Mouse (Mus musculus) hindbrain, embryonic 11.5 days (tissue): ENCODE data around the gene Batf. TPM values are rescaled to one million over a fixed set of nuclear protein-coding genes. Genes with fewer than 3 reads are reported as not detected.
A peak's percentile ranks its signal among the peaks of the same experiment; 100 is the strongest.

Source experiments
- ATAC-seq: fragments of 200-750 bp; cut with Nextera tagmentation; 2 replicates; pipeline ENCODE4 v1.8.0; 2017; ENCODE audit warnings: mild to moderate bottlenecking, moderate TSS enrichment, moderate library complexity; ENCODE audit not compliant: low FRiP score
- DNase-seq: peaks from one replicate; pipeline ENCODE4 v3.0.0-alpha.2; 2015; ENCODE audit warnings: low spot score
- H3K27ac ChIP-seq: fragments of 300-500 bp; sonication (generic); 2 replicates; pipeline ENCODE4 v1.5.1; 2014; ENCODE audit warnings: mild to moderate bottlenecking, low read depth, low read length
- H3K27me3 ChIP-seq: fragments of 300-500 bp; sonication (generic); 2 replicates; pipeline ENCODE4 v1.6.1; 2014; ENCODE audit warnings: mild to moderate bottlenecking, low read length, moderate library complexity, mixed read lengths; ENCODE audit not compliant: control insufficient read depth, insufficient read depth
- H3K36me3 ChIP-seq: fragments of 300-500 bp; sonication (generic); 2 replicates; pipeline ENCODE4 v1.6.1; 2014; ENCODE audit warnings: mild to moderate bottlenecking, low read length, moderate library complexity, mixed read lengths; ENCODE audit not compliant: control insufficient read depth, insufficient read depth
- H3K4me1 ChIP-seq: fragments of 300-500 bp; sonication (generic); replicated peaks from 2 replicates; pipeline ENCODE4 v1.6.1; 2014; ENCODE audit warnings: low read length, mixed read lengths; ENCODE audit not compliant: control insufficient read depth, insufficient read depth
- H3K4me2 ChIP-seq: fragments of 300-500 bp; sonication (generic); replicated peaks from 2 replicates; pipeline ENCODE4 v1.6.1; 2014; ENCODE audit warnings: mild to moderate bottlenecking, low read depth, low read length
- H3K4me3 ChIP-seq: fragments of 300-500 bp; sonication (generic); 2 replicates; pipeline ENCODE4 v1.5.1; 2014; ENCODE audit warnings: low read depth, low read length
- H3K9ac ChIP-seq: fragments of 300-500 bp; sonication (generic); 2 replicates; pipeline ENCODE4 v1.6.1; 2014; ENCODE audit warnings: low read depth, low read length
- H3K9me3 ChIP-seq: fragments of 300-500 bp; sonication (generic); 2 replicates; pipeline ENCODE4 v1.6.1; 2016; ENCODE audit warnings: low read length; ENCODE audit not compliant: control insufficient read depth
- WGBS: fragments of 180-500 bp; shearing (Covaris S2); extraction: QIAGEN DNeasy Blood & Tissue Kit; methylation state at CpG from one replicate; pipeline ENCODE4 v1.1.7; 2014; 5-methylcytosine and 5-hydroxymethylcytosine counted together
- polyA plus RNA-seq: library from polyadenylated mRNA; unstranded; fragments of >200 nt; fragmentation: Nextera tagmentation; extraction: Ambion mirVana; gene quantifications from 2 replicates; pipeline ENCODE4 v1.2.1, GENCODE M21; 2014

Batf gene
- polyA plus RNA-seq, 1 experiment from 2014 or later, result 2.2 TPM

- Histone ChIP-seq H3K9me3 (no peaks in the 10 kb centered on the region), H3K27me3 (no peaks in the 10 kb centered on the region), H3K27ac (no peak overlapping the region), H3K4me1 (no peaks in the 10 kb centered on the region), H3K9ac (no peak overlapping the region), H3K4me2 (no peak overlapping the region), H3K36me3 (no peaks in the 10 kb centered on the region), H3K4me3 (no peak overlapping the region)
- 90% methylated on average over 7 of the region's 7 CpGs for WGBS
- DNase-seq (no peak), ATAC-seq (no peak)
Measured at GRCm38 (mm10) chr12:85728181-85728580, 41.7 kb downstream of the Batf start.

DNA sequence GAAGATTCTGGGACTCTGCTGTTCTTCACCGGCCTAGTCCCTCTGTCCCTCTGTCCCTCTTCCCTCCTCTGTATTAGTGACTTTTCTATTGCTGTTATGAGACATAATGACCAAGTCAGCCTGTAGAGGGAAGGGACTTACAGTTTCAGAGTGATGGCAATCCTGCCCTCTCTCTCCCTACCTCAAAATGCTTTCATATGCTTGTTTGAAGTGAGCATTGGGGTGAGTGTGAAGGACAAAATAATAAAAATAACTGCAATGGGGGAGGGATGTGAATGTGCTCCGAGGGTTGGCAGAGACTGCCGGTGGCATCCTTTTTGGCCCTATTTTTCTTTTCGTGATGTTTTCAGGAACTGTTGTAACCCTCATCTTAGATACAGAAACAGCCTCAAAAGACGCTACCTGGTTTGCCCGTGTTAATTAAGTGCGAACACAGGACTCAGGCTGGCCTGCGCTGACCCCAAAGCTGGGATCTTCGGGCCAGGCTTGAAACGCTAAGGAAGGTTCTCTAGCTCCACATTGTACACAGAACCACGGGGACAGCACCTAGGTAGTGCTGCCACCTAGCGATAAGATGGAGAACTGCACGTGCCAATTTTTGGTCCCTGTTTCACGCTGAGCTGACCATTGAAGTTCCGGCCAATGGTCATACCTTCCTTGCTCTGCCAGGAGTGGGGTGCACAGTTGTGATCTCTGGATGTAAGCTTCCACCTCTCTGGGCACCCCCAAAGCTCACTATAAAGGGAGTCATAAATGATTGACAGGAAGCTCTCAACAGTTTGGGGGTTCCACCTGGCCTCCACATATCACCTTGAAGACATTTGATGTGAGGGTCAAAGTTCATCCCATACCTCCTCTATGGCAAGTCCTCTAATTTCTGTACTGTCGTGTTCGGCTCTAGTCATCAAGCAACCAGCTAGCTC, 42.8 kb downstream of the Batf start:
- H3K9me3 ChIP-seq, result no peaks in the 10 kb centered on the region
- H3K9ac ChIP-seq, result no peak overlapping the region
- H3K27me3 ChIP-seq, result no peaks in the 10 kb centered on the region
- ATAC-seq (no peak), DNase-seq (peak; percentile 85)
- H3K4me3 ChIP-seq, result no peak overlapping the region
- no peak overlapping the region for H3K27ac ChIP-seq
- WGBS, result 38% methylated on average over 17 of the region's 17 CpGs
- no peaks in the 10 kb centered on the region for H3K4me1 ChIP-seq
- H3K4me2 ChIP-seq, result no peak overlapping the region
- H3K36me3 ChIP-seq, result no peaks in the 10 kb centered on the region

- Histone ChIP-seq H3K36me3 (no peaks in the 10 kb centered on the region), H3K9me3 (no peaks in the 10 kb centered on the region), H3K4me3 (no peak overlapping the region), H3K9ac (no peak overlapping the region), H3K4me1 (no peaks in the 10 kb centered on the region), H3K27ac (no peak overlapping the region), H3K4me2 (no peak overlapping the region), H3K27me3 (no peaks in the 10 kb centered on the region)
- ATAC-seq (no peak), DNase-seq (no peak)
- WGBS, result 76% methylated on average over 6 of the region's 6 CpGs
Measured at GRCm38 (mm10) chr12:85729945-85730290, 43.4 kb downstream of the Batf start.

DNA sequence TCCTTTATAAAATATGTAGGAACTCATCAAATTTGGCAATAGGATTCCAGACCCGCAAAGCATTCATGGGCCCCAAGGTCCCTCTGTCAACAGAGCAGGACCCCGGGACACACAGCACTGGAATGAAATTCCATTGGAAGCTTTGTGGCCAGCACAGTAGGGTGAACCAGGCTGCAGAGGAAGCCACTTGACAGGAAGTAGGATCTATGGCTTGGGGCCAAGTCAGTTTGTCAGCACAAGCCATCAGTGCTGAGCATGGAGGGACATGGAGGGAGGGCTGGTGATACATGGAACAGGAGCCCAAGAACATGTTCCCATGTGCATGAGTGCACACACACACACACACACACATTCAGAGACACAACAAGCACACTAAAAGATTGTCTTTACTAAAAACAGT, 49.7 kb downstream of the Batf start:
- 78% methylated on average over 2 of the region's 2 CpGs for WGBS
- Histone ChIP-seq H3K9ac (no peak overlapping the region), H3K36me3 (no peaks in the 10 kb centered on the region), H3K4me1 (no peaks in the 10 kb centered on the region), H3K4me3 (no peak overlapping the region), H3K4me2 (no peak overlapping the region), H3K27ac (no peak overlapping the region), H3K9me3 (no peaks in the 10 kb centered on the region), H3K27me3 (no peaks in the 10 kb centered on the region)
- no peak for ATAC-seq
- no peak for DNase-seq

DNA sequence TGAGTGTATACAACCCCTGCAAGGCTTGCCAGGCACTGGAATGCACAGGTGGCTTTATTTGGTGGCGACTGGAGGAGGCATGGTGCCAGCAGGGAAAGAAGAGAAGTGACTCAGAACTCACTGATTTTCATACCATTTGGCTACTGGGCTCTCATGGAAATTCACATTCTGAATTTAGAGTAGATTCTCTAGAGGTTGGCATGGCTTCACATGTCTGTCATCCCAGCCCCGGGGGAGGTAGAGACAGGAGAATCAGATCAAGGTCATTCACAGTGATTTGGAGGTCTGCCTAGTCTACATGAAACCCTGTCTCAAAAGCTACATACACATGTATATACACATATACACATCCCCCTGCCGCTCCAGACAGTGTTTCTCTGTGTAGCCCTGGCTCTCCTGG, 50.5 kb downstream of the Batf start:
- no peaks in the 10 kb centered on the region for H3K27me3 ChIP-seq
- DNase-seq (no peak), ATAC-seq (no peak)
- no peaks in the 10 kb centered on the region for H3K4me1 ChIP-seq
- H3K9ac ChIP-seq, result no peak overlapping the region
- no peaks in the 10 kb centered on the region for H3K36me3 ChIP-seq
- no peak overlapping the region for H3K4me2 ChIP-seq
- 88% methylated on average over 3 of the region's 3 CpGs for WGBS
- H3K4me3 ChIP-seq, result no peak overlapping the region
- H3K27ac ChIP-seq, result no peak overlapping the region
- H3K9me3 ChIP-seq, result no peaks in the 10 kb centered on the region

DNA sequence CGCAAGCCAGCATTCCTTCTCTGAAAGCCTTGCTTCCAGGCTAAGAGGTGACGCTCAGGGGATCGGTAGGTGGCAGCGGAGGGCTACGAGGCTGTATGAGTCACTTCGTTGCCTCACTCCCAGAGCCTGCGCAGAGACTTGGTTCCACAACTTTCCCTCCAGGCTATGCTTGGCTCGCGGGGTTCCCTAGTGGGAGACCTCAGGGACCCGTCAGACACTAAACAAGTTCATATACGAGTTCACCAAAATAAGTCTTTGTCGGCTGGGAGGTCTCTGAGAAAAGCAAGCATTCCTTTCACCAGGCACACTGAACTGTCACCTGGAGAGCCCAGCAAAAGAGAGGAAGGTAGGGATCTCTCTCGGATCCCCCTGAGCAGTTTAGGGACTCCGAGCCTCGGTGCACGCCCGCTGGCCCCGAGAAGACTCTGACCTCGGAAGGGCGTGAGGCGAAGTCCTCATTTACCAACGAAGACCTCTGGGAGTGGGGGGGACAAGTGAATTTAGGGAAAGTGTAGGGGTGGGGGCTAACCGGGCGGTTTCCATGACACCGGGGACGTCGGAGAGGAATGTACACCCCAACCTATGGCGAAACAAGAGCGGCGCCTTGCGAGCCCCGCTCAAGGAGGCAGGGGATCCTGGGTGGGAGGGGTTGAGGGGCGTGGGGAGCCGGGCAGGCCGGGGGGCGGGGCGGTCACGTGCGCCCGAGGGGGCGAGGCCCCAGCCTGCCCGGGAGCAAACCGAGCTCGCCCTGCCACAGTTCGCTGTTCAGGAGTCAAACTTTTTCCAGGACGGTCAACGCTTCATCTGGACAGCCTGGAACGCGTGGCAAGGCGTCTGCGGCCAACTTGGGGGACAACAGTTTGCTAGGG, 59.6 kb downstream of the Batf start, which contains the start of gene Flvcr2:
Flvcr2 (plus strand) TSS at position 713 of the 869 bp plus-strand sequence.
- Histone ChIP-seq H3K27me3 (peaks cover 3% of the 10 kb centered on the region; the same call in 1 of the 2 replicates), H3K27ac (no peak within 1 kb of the TSS), H3K9me3 (no peaks in the 10 kb centered on the region), H3K4me1 (peaks cover 3% of the 10 kb centered on the region; the same call in 1 of the 2 replicates), H3K36me3 (no peaks in the 10 kb centered on the region), H3K4me2 (peak within 1 kb of the TSS; percentile 94), H3K4me3 (peak within 1 kb of the TSS; percentile 39), H3K9ac (peak within 1 kb of the TSS; percentile 15; the same call in 1 of the 2 replicates)
- under 1% methylated on average over 42 of the region's 51 CpGs for WGBS
- DNase-seq (peak; percentile 77), ATAC-seq (peak; percentile 71)

DNA sequence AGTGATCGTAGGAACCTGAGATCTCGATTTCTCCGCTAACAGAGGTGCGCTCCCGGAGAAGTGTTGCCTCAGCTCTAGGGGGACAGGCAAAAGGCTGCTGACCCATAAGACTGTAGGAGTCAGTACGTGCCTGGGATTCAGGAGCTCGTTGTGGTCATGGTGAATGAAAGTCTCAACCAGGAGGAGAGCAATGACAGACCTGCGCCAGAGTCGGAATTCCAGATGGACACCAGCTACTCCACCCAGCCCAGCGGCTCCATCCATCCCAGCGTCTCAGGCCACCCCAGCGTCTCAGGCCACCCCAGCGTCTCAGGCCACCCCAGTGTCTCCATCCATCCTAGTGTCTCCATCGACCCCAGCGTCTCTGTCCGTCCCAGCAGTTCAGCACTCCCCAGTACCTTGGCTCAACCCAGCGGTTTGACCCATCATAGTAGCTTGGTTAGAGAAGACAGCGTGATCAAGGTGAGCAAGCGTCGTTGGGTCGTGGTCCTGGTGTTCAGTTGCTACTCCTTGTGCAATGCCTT, 60.3 kb downstream of the Batf start:
- Histone ChIP-seq H3K4me1 (peaks cover 3% of the 10 kb centered on the region; the same call in 1 of the 2 replicates), H3K9ac (peak overlapping the region; percentile 15; the same call in 1 of the 2 replicates), H3K27me3 (peaks cover 3% of the 10 kb centered on the region; the same call in 1 of the 2 replicates), H3K36me3 (no peaks in the 10 kb centered on the region), H3K4me2 (peak overlapping the region; percentile 94), H3K9me3 (no peaks in the 10 kb centered on the region), H3K4me3 (peak overlapping the region; percentile 39), H3K27ac (no peak overlapping the region)
- no peak for DNase-seq
- WGBS, result 18% methylated on average over 21 of the region's 21 CpGs
- peak; percentile 12; the same call in 1 of the 2 replicates for ATAC-seq

- DNase-seq, result no peak
- H3K27me3 ChIP-seq, result peaks cover 3% of the 10 kb centered on the region; the same call in 1 of the 2 replicates
- no peaks in the 10 kb centered on the region for H3K36me3 ChIP-seq
- H3K4me2 ChIP-seq, result no peak overlapping the region
- no peak overlapping the region for H3K27ac ChIP-seq
- ATAC-seq, result no peak
- H3K4me1 ChIP-seq, result peaks cover 3% of the 10 kb centered on the region; the same call in 1 of the 2 replicates
- H3K9ac ChIP-seq, result no peak overlapping the region
- no peaks in the 10 kb centered on the region for H3K9me3 ChIP-seq
- H3K4me3 ChIP-seq, result no peak overlapping the region
- 91% methylated on average over 10 of the region's 10 CpGs for WGBS
Measured at GRCm38 (mm10) chr12:85747343-85747742, 60.9 kb downstream of the Batf start.
